Mouse (Mus musculus): ENCODE measurements around the gene Pcsk1n.

- no peak for TF ChIP-seq POLR2A (IDR thresholded peaks at IDR 0.05; ENCODE audit: borderline replicate concordance, extremely low read depth, insufficient read depth, insufficient read length, poor library complexity, severe bottlenecking)
- TF ChIP-seq CTCF (IDR thresholded peaks at IDR 0.05; ENCODE audit: borderline replicate concordance, extremely low read depth, insufficient read depth, insufficient read length), result no peak
These were observed 9.1 kb upstream of the Pcsk1n start for GRCm38 (mm10) chrX:7910473-7910872.
